Mouse (Mus musculus): ENCODE data around the gene Gm21985.

- peak; percentile 81 for TF ChIP-seq POLR2AphosphoS2 (IDR thresholded peaks at IDR 0.05; ENCODE audit: insufficient read length, low read depth)
- no peak for TF ChIP-seq TCF3 (IDR thresholded peaks at IDR 0.05; ENCODE audit: insufficient read length, low read depth)
- peak; percentile 51 for TF ChIP-seq E2F4 (IDR thresholded peaks at IDR 0.05; ENCODE audit: insufficient read depth)
- peak; percentile 62 for TF ChIP-seq POLR2A (IDR thresholded peaks at IDR 0.05; ENCODE audit: insufficient read length, low read depth)
- no peak for TF ChIP-seq CEBPB (IDR thresholded peaks at IDR 0.05; ENCODE audit: insufficient read depth, poor library complexity, severe bottlenecking)
- TF ChIP-seq MAX (IDR thresholded peaks at IDR 0.05; ENCODE audit: low read depth) = no peak
- TF ChIP-seq USF1 (IDR thresholded peaks at IDR 0.05; ENCODE audit: low read depth) = no peak
- no peak for TF ChIP-seq TCF12 (IDR thresholded peaks at IDR 0.05; ENCODE audit: insufficient read depth, poor library complexity, severe bottlenecking)
- TF ChIP-seq MYOD1 (IDR thresholded peaks at IDR 0.05; ENCODE audit: control insufficient read depth in 1 of 3, insufficient read length in 2 of 3, low read depth in 2 of 3) = peak in 1 of 3 experiments; percentile 2
- peak in 1 of 3 experiments; percentile 14 for TF ChIP-seq MYOG (IDR thresholded peaks at IDR 0.05; ENCODE audit: control insufficient read depth in 1 of 3, insufficient read depth in 1 of 3, insufficient read length in 2 of 3, low read depth in 2 of 3)
- TF ChIP-seq SRF (IDR thresholded peaks at IDR 0.05; ENCODE audit: control insufficient read depth, insufficient read length, low read depth) = peak; percentile 75
- no peak for TF ChIP-seq REST (IDR thresholded peaks at IDR 0.05; ENCODE audit: insufficient read depth, insufficient read length)
Observed at GRCm38 (mm10) chr2:112454862-112455564, 188.9 kb downstream of the Gm21985 start, which contains the start of gene Emc7.

Data from myocyte (in vitro differentiated cells).